Mouse (Mus musculus) C2C12 (cell line): ENCODE measurements at regions not wholly inside any gene's neighbourhood (a gene's known extent, or its start where the extent isn't known, plus 50 kb on each side); places are given as distances from the start of the nearest gene placed in this dataset.

Source experiments
- H3K27me3 ChIP-seq: one replicate; pipeline ENCODE4 v1.6.1; 2011; ENCODE audit not compliant: control insufficient read depth, insufficient read depth, insufficient read length
- H3K36me3 ChIP-seq: one replicate; pipeline ENCODE4 v1.6.1; 2011; ENCODE audit not compliant: control insufficient read depth, insufficient read depth
- H3K4me3 ChIP-seq: one replicate; pipeline ENCODE4 v1.5.1; 2011; ENCODE audit warnings: mild to moderate bottlenecking, control low read depth; ENCODE audit not compliant: poor library complexity, insufficient read depth, severe bottlenecking
- H3K79me2 ChIP-seq: one replicate; pipeline ENCODE4 v1.6.1; 2011; ENCODE audit not compliant: control insufficient read depth, insufficient read depth
- H3K79me3 ChIP-seq: one replicate; pipeline ENCODE4 v1.6.1; 2011; ENCODE audit warnings: low read depth, control low read depth
- H3ac ChIP-seq: one replicate; pipeline ENCODE3; 2011; ENCODE audit warnings: low read depth; ENCODE audit not compliant: control insufficient read depth, insufficient read length
- CEBPB ChIP-seq: IDR thresholded peaks from one replicate; pipeline ENCODE4 v1.6.1; 2011; ENCODE audit warnings: low read depth, mild to moderate bottlenecking, control low read depth, moderate library complexity
- CTCF ChIP-seq: IDR thresholded peaks from one replicate; pipeline ENCODE4 v1.5.1; 2011; ENCODE audit not compliant: control insufficient read depth, insufficient read depth, insufficient read length
- FOSL1 ChIP-seq: IDR thresholded peaks from one replicate; pipeline ENCODE4 v1.8.0; 2011; ENCODE audit warnings: mild to moderate bottlenecking, low read length; ENCODE audit not compliant: poor library complexity, insufficient read depth, severe bottlenecking
- MAX ChIP-seq: IDR thresholded peaks from one replicate; pipeline ENCODE4 v1.6.1; 2011; ENCODE audit warnings: mild to moderate bottlenecking, control low read depth
- MYOD1 ChIP-seq: IDR thresholded peaks from one replicate; pipeline ENCODE4 v1.6.1; 2011; ENCODE audit warnings: low read depth; ENCODE audit not compliant: control insufficient read depth, insufficient read length
- MYOG ChIP-seq: IDR thresholded peaks from one replicate; pipeline ENCODE4 v1.6.1; 2011; ENCODE audit not compliant: control insufficient read depth, insufficient read length; ENCODE audit errors: extremely low read depth
- USF1 ChIP-seq: IDR thresholded peaks from one replicate; pipeline ENCODE4 v1.6.1; 2011; ENCODE audit warnings: low read depth, mild to moderate bottlenecking, control low read depth, moderate library complexity

- Histone ChIP-seq H3K4me3 (no peak overlapping the region), H3K36me3 (no peaks in the 10 kb centered on the region), H3K27me3 (peaks cover 55% of the 10 kb centered on the region), H3ac (no peak overlapping the region), H3K79me2 (no peaks in the 10 kb centered on the region), H3K79me3 (no peaks in the 10 kb centered on the region)
- TF ChIP-seq MAX (no peak), MYOD1 (no peak), CEBPB (no peak), CTCF (no peak), USF1 (no peak), MYOG (no peak), FOSL1 (no peak)
Observed at GRCm38 (mm10) chr14:64530541-64530940, 426.5 kb downstream of the Prss52 start.

GRCm38 (mm10) chr14:64531221-64531949 lies 427.3 kb downstream of the Prss52 start:
- no peaks in the 10 kb centered on the region for H3K79me2 ChIP-seq
- no peak overlapping the region for H3ac ChIP-seq
- H3K79me3 ChIP-seq = no peaks in the 10 kb centered on the region
- no peaks in the 10 kb centered on the region for H3K36me3 ChIP-seq
- no peak for TF ChIP-seq CEBPB
- no peak for TF ChIP-seq USF1
- no peak for TF ChIP-seq MYOG
- TF ChIP-seq FOSL1 = no peak
- peaks cover 53% of the 10 kb centered on the region for H3K27me3 ChIP-seq
- H3K4me3 ChIP-seq = no peak overlapping the region

- no peaks in the 10 kb centered on the region for H3K79me3 ChIP-seq
- TF ChIP-seq MYOG (no peak), FOSL1 (no peak), MAX (no peak), CTCF (no peak), USF1 (no peak), CEBPB (no peak), MYOD1 (no peak)
- no peak overlapping the region for H3K4me3 ChIP-seq
- H3ac ChIP-seq = no peak overlapping the region
- H3K79me2 ChIP-seq = no peaks in the 10 kb centered on the region
- peaks cover 59% of the 10 kb centered on the region for H3K27me3 ChIP-seq
- H3K36me3 ChIP-seq = no peaks in the 10 kb centered on the region
Observed at GRCm38 (mm10) chr14:64532351-64532750, 428.3 kb downstream of the Prss52 start.

- Histone ChIP-seq H3K79me2 (no peaks in the 10 kb centered on the region), H3K4me3 (no peak overlapping the region), H3K27me3 (peaks cover 59% of the 10 kb centered on the region), H3K36me3 (no peaks in the 10 kb centered on the region), H3K79me3 (no peaks in the 10 kb centered on the region), H3ac (no peak overlapping the region)
- TF ChIP-seq CTCF (no peak), CEBPB (no peak), MAX (no peak), USF1 (no peak), FOSL1 (no peak)
Observed at GRCm38 (mm10) chr14:64533591-64534151, 429.6 kb downstream of the Prss52 start.

- no peaks in the 10 kb centered on the region for H3K36me3 ChIP-seq
- no peak overlapping the region for H3K4me3 ChIP-seq
- TF ChIP-seq FOSL1 (no peak), CTCF (no peak), MYOG (no peak), MAX (no peak)
- no peak overlapping the region for H3ac ChIP-seq
- H3K79me3 ChIP-seq = no peaks in the 10 kb centered on the region
- H3K27me3 ChIP-seq = peaks cover 55% of the 10 kb centered on the region
- H3K79me2 ChIP-seq = no peaks in the 10 kb centered on the region
Observed at GRCm38 (mm10) chr14:64534194-64534593, 430.1 kb downstream of the Prss52 start.

- no peak overlapping the region for H3ac ChIP-seq
- TF ChIP-seq MYOG = no peak
- no peak for TF ChIP-seq FOSL1
- H3K79me3 ChIP-seq = no peaks in the 10 kb centered on the region
Observed at GRCm38 (mm10) chr14:64539436-64539835, 435.4 kb downstream of the Prss52 start.

More at GRCm38 (mm10) chr14:64539436-64539835, 435.4 kb downstream of the Prss52 start:
- H3K79me2 ChIP-seq = no peaks in the 10 kb centered on the region
- H3K4me3 ChIP-seq = no peak overlapping the region
- H3K36me3 ChIP-seq = no peaks in the 10 kb centered on the region
- peaks cover 21% of the 10 kb centered on the region for H3K27me3 ChIP-seq
